9 mouse cellular contexts compared by ENCODE assay signal in genomic region chr7:98178560-98179231, GRCm38 (mm10). TPM values are rescaled to one million over a fixed set of nuclear protein-coding genes. Genes with fewer than 3 reads are reported as not detected.
DNase-seq lines count a peak whose midpoint lies in the region; ATAC-seq and TF ChIP-seq lines count a peak whose summit lies in the region.
"Had no signal": no experiment of that assay in that cellular context is flagged by ENCODE, and none has a peak within 500 bp of the region (broad histone marks: within the 10 kb centered on the region; RNA-seq: fewer than 3 reads in every experiment).

No protein-coding gene starts in this region.

- H3K27ac ChIP-seq in forebrain, embryonic 10.5 days, result peak overlapping the region; percentile 86
- H3K27ac ChIP-seq in kidney, postnatal 0 days, result peak overlapping the region; percentile 85
- 0 out of 2 replicates have a peak overlapping the region, but pooled peaks have one; percentile 28 for H3K27ac ChIP-seq in midbrain, embryonic 16.5 days (ENCODE audit: low read length)

- peak overlapping the region; percentile 88 for H3K4me3 ChIP-seq in lung, adult 2 months (replicated peaks; ENCODE audit: extremely low read depth, low read depth, low read length)
- H3K4me3 ChIP-seq in forebrain, embryonic 10.5 days, result peak overlapping the region; percentile 86
- H3K4me3 ChIP-seq in kidney, postnatal 0 days (replicated peaks; ENCODE audit: low read depth, low read length), result peak overlapping the region; percentile 85
- peak overlapping the region; percentile 81 for H3K4me3 ChIP-seq in midbrain, embryonic 16.5 days (ENCODE audit: low read depth, low read length)

- H3K27me3 ChIP-seq in forebrain, embryonic 10.5 days (ENCODE audit: poor library complexity, severe bottlenecking), result peaks cover 68% of the 10 kb centered on the region
- no peaks in the 10 kb centered on the region for H3K27me3 ChIP-seq in kidney, postnatal 0 days (ENCODE audit: insufficient read depth, low read length)
- H3K27me3 ChIP-seq in midbrain, embryonic 16.5 days (ENCODE audit: control insufficient read depth, insufficient read depth, low read depth, low read length), result peaks cover 3% of the 10 kb centered on the region

- TF ChIP-seq CTCF in lung, adult 2 months (IDR thresholded peaks at IDR 0.05; ENCODE audit: insufficient read depth, low read length), result no peak
- TF ChIP-seq CTCF in kidney, postnatal 0 days (IDR thresholded peaks at IDR 0.05; ENCODE audit: low read depth), result no peak

- H3K9ac ChIP-seq in kidney, postnatal 0 days (ENCODE audit: low read depth, low read length), result peak overlapping the region; percentile 72; the same call in 1 of the 2 replicates
- peak overlapping the region; percentile 87 for H3K9ac ChIP-seq in midbrain, embryonic 16.5 days (ENCODE audit: low read depth, low read length)

- H3K36me3 ChIP-seq in forebrain, embryonic 10.5 days (replicated peaks), result no peaks in the 10 kb centered on the region
- H3K36me3 ChIP-seq in kidney, postnatal 0 days (ENCODE audit: insufficient read depth, low read length), result no peaks in the 10 kb centered on the region
- H3K36me3 ChIP-seq in midbrain, embryonic 16.5 days (ENCODE audit: control insufficient read depth, insufficient read depth, low read length), result no peaks in the 10 kb centered on the region

- 78% methylated on average over 5 of the region's 5 CpGs for WGBS in lung, adult 2 months
- WGBS in forebrain, embryonic 10.5 days, result 88% methylated on average over 5 of the region's 5 CpGs
- 49% methylated on average over 5 of the region's 5 CpGs for WGBS in kidney, postnatal 0 days
- WGBS in midbrain, embryonic 16.5 days, result 92% methylated on average over 5 of the region's 5 CpGs

- no peak for TF ChIP-seq POLR2A in lung, adult 2 months (IDR thresholded peaks at IDR 0.05; ENCODE audit: borderline replicate concordance, extremely low read depth, low read depth, low read length)

- peak; percentile 82 for ATAC-seq in kidney, postnatal 0 days (replicated peaks; ENCODE audit: low FRiP score, low read depth)
- peak; percentile 46 for ATAC-seq in midbrain, embryonic 16.5 days
- ATAC-seq in granulocyte monocyte progenitor cell, adult 5-6 weeks (replicated peaks; ENCODE audit: poor library complexity, severe bottlenecking), result no peak

- DNase-seq in lung, adult 2 months, result no peak
- DNase-seq in lung, postnatal 36 days, result no peak
- no peak for DNase-seq in forebrain, embryonic 10.5 days (ENCODE audit: extremely low spot score, low spot score)
- DNase-seq in kidney, postnatal 0 days (ENCODE audit: low spot score), result peak; percentile 42
- DNase-seq in right cerebral cortex, adult 18-20 months, result no peak
- no peak for DNase-seq in left cerebral cortex, postnatal 10 days (ENCODE audit: extremely low spot score in 1 of 2, low spot score in 2 of 2)

- no peaks in the 10 kb centered on the region for H3K9me3 ChIP-seq in forebrain, embryonic 10.5 days
- no peaks in the 10 kb centered on the region for H3K9me3 ChIP-seq in kidney, postnatal 0 days (replicated peaks; ENCODE audit: low read length)
- no peaks in the 10 kb centered on the region for H3K9me3 ChIP-seq in midbrain, embryonic 16.5 days (replicated peaks; ENCODE audit: control insufficient read depth, low read length, poor library complexity, severe bottlenecking)

- H3K4me2 ChIP-seq in kidney, postnatal 0 days (ENCODE audit: low read length), result peak overlapping the region; percentile 91
- H3K4me2 ChIP-seq in midbrain, embryonic 16.5 days (ENCODE audit: low read length), result peak overlapping the region; percentile 81

- intact Hi-C loops in left cerebral cortex, postnatal 10 days (cut with DNase I), result no loop called here

- peaks cover 8% of the 10 kb centered on the region for H3K4me1 ChIP-seq in lung, adult 2 months (ENCODE audit: control insufficient read depth, insufficient read depth, low read length)
- H3K4me1 ChIP-seq in forebrain, embryonic 10.5 days, result peaks cover 21% of the 10 kb centered on the region
- peaks cover 12% of the 10 kb centered on the region; the same call in 1 of the 2 replicates for H3K4me1 ChIP-seq in kidney, postnatal 0 days (replicated peaks; ENCODE audit: insufficient read depth, low read length)
- H3K4me1 ChIP-seq in midbrain, embryonic 16.5 days (ENCODE audit: control insufficient read depth, insufficient read depth, low read length), result peaks cover 12% of the 10 kb centered on the region

RNA-seq across cellular contexts. Expression of gene Capn5, which starts 0.6 kb away (rescaled TPM):
- 19.0 and 22.2 TPM in 2 replicates for polyA plus RNA-seq in lung, adult 2 months (2012; rRNA removed)
- 5.8 TPM in 2 replicates for polyA plus RNA-seq in forebrain, embryonic 10.5 days (2016; fragmentation: Nextera tagmentation; extraction: Ambion mirVana)
- 12.9 and 13.0 TPM in 2 replicates for polyA plus RNA-seq in kidney, postnatal 0 days (2015; fragmentation: Nextera tagmentation; extraction: Ambion mirVana)
- polyA plus RNA-seq in midbrain, embryonic 16.5 days (2015; fragmentation: Nextera tagmentation; extraction: Ambion mirVana), result 23.5 and 24.0 TPM in 2 replicates
- total RNA-seq in granulocyte monocyte progenitor cell, adult 5-6 weeks (2014; fragmentation: Nextera tagmentation), result 3.2 and 5.2 TPM in 2 replicates
- 1.2 and 1.3 TPM in 2 replicates for total RNA-seq in granulocyte monocyte progenitor cell, adult 5-6 weeks (2017)
- total RNA-seq in left cerebral cortex, postnatal 10 days (2021), result 10 to 100 TPM; 46.4 to 46.6 TPM

RNA-seq across cellular contexts. Expression of gene B3gnt6, which starts 20.6 kb away (rescaled TPM):
- 1.5 and 2.1 TPM in 2 replicates for polyA plus RNA-seq in lung, adult 2 months (2012; rRNA removed)
- 0.06 TPM in 1 of 2 replicates, not detected in the other for polyA plus RNA-seq in forebrain, embryonic 10.5 days (2016; fragmentation: Nextera tagmentation; extraction: Ambion mirVana)
- polyA plus RNA-seq in kidney, postnatal 0 days (2015; fragmentation: Nextera tagmentation; extraction: Ambion mirVana), result 0.13 and 0.20 TPM in 2 replicates
- polyA plus RNA-seq in midbrain, embryonic 16.5 days (2015; fragmentation: Nextera tagmentation; extraction: Ambion mirVana), result 0.45 and 0.57 TPM in 2 replicates
- 0.58 TPM in 1 of 2 replicates, not detected in the other for total RNA-seq in granulocyte monocyte progenitor cell, adult 5-6 weeks (2014; fragmentation: Nextera tagmentation)
- not detected in 2 replicates for total RNA-seq in granulocyte monocyte progenitor cell, adult 5-6 weeks (2017)
- under 1 TPM; 0.24 to 0.28 TPM for total RNA-seq in left cerebral cortex, postnatal 10 days (2021)
- total RNA-seq: neutrophil, adult 5-6 weeks had no signal

RNA-seq across cellular contexts. Expression of gene Omp, which starts 33.4 kb away (rescaled TPM):
- 0.26 and 0.32 TPM in 2 replicates for polyA plus RNA-seq in lung, adult 2 months (2012; rRNA removed)
- polyA plus RNA-seq in forebrain, embryonic 10.5 days (2016; fragmentation: Nextera tagmentation; extraction: Ambion mirVana), result 0.11 and 0.19 TPM in 2 replicates
- polyA plus RNA-seq in kidney, postnatal 0 days (2015; fragmentation: Nextera tagmentation; extraction: Ambion mirVana), result 0.38 and 0.50 TPM in 2 replicates
- 0.35 TPM in 2 replicates for polyA plus RNA-seq in midbrain, embryonic 16.5 days (2015; fragmentation: Nextera tagmentation; extraction: Ambion mirVana)
- total RNA-seq in granulocyte monocyte progenitor cell, adult 5-6 weeks (2014; fragmentation: Nextera tagmentation), result 0.32 and 0.64 TPM in 2 replicates
- total RNA-seq in granulocyte monocyte progenitor cell, adult 5-6 weeks (2017), result 0.31 TPM in 1 of 2 replicates, not detected in the other
- total RNA-seq in left cerebral cortex, postnatal 10 days (2021), result 1 to 10 TPM in 1 of 2 experiments, under 1 TPM in 1; 0.56 to 1.2 TPM

RNA-seq across cellular contexts. Expression of gene Myo7a, which starts 59.4 kb away (rescaled TPM):
- polyA plus RNA-seq in lung, adult 2 months (2012; rRNA removed), result 26.4 and 30.8 TPM in 2 replicates
- 20.1 and 20.8 TPM in 2 replicates for polyA plus RNA-seq in forebrain, embryonic 10.5 days (2016; fragmentation: Nextera tagmentation; extraction: Ambion mirVana)
- polyA plus RNA-seq in kidney, postnatal 0 days (2015; fragmentation: Nextera tagmentation; extraction: Ambion mirVana), result 7.6 and 8.7 TPM in 2 replicates
- 22.5 and 22.8 TPM in 2 replicates for polyA plus RNA-seq in midbrain, embryonic 16.5 days (2015; fragmentation: Nextera tagmentation; extraction: Ambion mirVana)
- total RNA-seq in granulocyte monocyte progenitor cell, adult 5-6 weeks (2014; fragmentation: Nextera tagmentation), result 34.8 and 43.7 TPM in 2 replicates
- total RNA-seq in granulocyte monocyte progenitor cell, adult 5-6 weeks (2017), result 22.0 and 26.2 TPM in 2 replicates
- total RNA-seq in left cerebral cortex, postnatal 10 days (2021), result 10 to 100 TPM; 16.5 to 16.7 TPM

Comparison
In these comparisons a context has a peak if more than half of its experiments do, and no peak if none do; other contexts are left out.
1. H3K27ac ChIP-seq: peak in every context shown above with its lines; median percentile 86 in forebrain, embryonic 10.5 days; 85 in kidney, postnatal 0 days; 28 in midbrain, embryonic 16.5 days.